ENCODE assay signal across 8 mouse cellular contexts in genomic region chr11:117912684-117913352, GRCm38 (mm10). TPM values are rescaled to one million over a fixed set of nuclear protein-coding genes. Genes with fewer than 3 reads are reported as not detected.
DNase-seq lines count a peak whose midpoint lies in the region; ATAC-seq and TF ChIP-seq lines count a peak whose summit lies in the region.

No protein-coding gene starts in this region.

- 32% methylated on average over 13 of the region's 13 CpGs for WGBS in heart, embryonic 12.5 days
- WGBS in kidney, postnatal 0 days, result 32% methylated on average over 13 of the region's 13 CpGs
- WGBS in liver, embryonic 11.5 days, result 29% methylated on average over 13 of the region's 13 CpGs
- WGBS in neural tube, embryonic 11.5 days, result 34% methylated on average over 13 of the region's 13 CpGs

- peak overlapping the region; percentile 45 for H3K4me2 ChIP-seq in heart, embryonic 12.5 days
- peak overlapping the region; percentile 1; the same call in 1 of the 2 replicates for H3K4me2 ChIP-seq in kidney, postnatal 0 days (ENCODE audit: low read length)
- peak overlapping the region; percentile 11; the same call in 1 of the 2 replicates for H3K4me2 ChIP-seq in liver, embryonic 11.5 days
- H3K4me2 ChIP-seq in neural tube, embryonic 11.5 days (ENCODE audit: low read depth), result no peak overlapping the region

- DNase-seq in adrenal gland, postnatal 36 days, result peak; percentile 91 to 94
- peak; percentile 94 for DNase-seq in kidney, postnatal 0 days (ENCODE audit: low spot score)
- DNase-seq in liver, embryonic 11.5 days (ENCODE audit: low spot score), result peak; percentile 84
- DNase-seq in neural tube, embryonic 11.5 days (ENCODE audit: low spot score), result peak; percentile 76

- no peak overlapping the region for H3K4me3 ChIP-seq in embryonic fibroblast, embryonic 13.5 days (ENCODE audit: insufficient read depth, low read length)
- peak overlapping the region; percentile 15; the same call in 1 of the 2 replicates for H3K4me3 ChIP-seq in heart, embryonic 12.5 days
- H3K4me3 ChIP-seq in kidney, postnatal 0 days (replicated peaks; ENCODE audit: low read depth, low read length), result no peak overlapping the region
- no peak overlapping the region; the same call in 1 of the 2 replicates for H3K4me3 ChIP-seq in liver, embryonic 11.5 days (ENCODE audit: low read depth, low read length)
- H3K4me3 ChIP-seq in neural tube, embryonic 11.5 days (ENCODE audit: low read depth, low read length), result no peak overlapping the region
- H3K4me3 ChIP-seq in testis, adult 2 months (ENCODE audit: control insufficient read depth, low read depth, low read length), result no peak overlapping the region

- no peak for TF ChIP-seq POLR2A in embryonic fibroblast, embryonic 13.5 days (IDR thresholded peaks at IDR 0.05; ENCODE audit: low read depth, low read length)
- no peak for TF ChIP-seq POLR2A in testis, adult 2 months (IDR thresholded peaks at IDR 0.05; ENCODE audit: control insufficient read depth, low read depth, low read length)

- no peak overlapping the region for H3K27ac ChIP-seq in embryonic fibroblast, embryonic 13.5 days (ENCODE audit: insufficient read depth, low read length)
- no peak overlapping the region for H3K27ac ChIP-seq in heart, embryonic 12.5 days (ENCODE audit: poor library complexity, severe bottlenecking)
- no peak overlapping the region for H3K27ac ChIP-seq in kidney, postnatal 0 days
- H3K27ac ChIP-seq in liver, embryonic 11.5 days (ENCODE audit: low read depth, low read length), result no peak overlapping the region
- no peak overlapping the region for H3K27ac ChIP-seq in neural tube, embryonic 11.5 days (ENCODE audit: low read depth, low read length)
- no peak overlapping the region for H3K27ac ChIP-seq in testis, adult 2 months (ENCODE audit: control insufficient read depth, insufficient read depth, low read depth, low read length)

- peak; percentile 95 for TF ChIP-seq CTCF in embryonic fibroblast, embryonic 13.5 days (IDR thresholded peaks at IDR 0.05; ENCODE audit: borderline replicate concordance, insufficient read depth, low read length)
- TF ChIP-seq CTCF in kidney, postnatal 0 days (IDR thresholded peaks at IDR 0.05; ENCODE audit: low read depth), result peak; percentile 96
- TF ChIP-seq CTCF in testis, adult 2 months (IDR thresholded peaks at IDR 0.05; ENCODE audit: control insufficient read depth, insufficient read depth, insufficient replicate concordance, low read depth, low read length), result peak; percentile 83; the same call in 1 of the 2 replicates

- H3K9me3 ChIP-seq in heart, embryonic 12.5 days (replicated peaks), result peaks cover 10% of the 10 kb centered on the region
- no peaks in the 10 kb centered on the region; the same call in 1 of the 2 replicates for H3K9me3 ChIP-seq in kidney, postnatal 0 days (replicated peaks; ENCODE audit: low read length)
- peaks cover 7% of the 10 kb centered on the region; the same call in 1 of the 2 replicates for H3K9me3 ChIP-seq in liver, embryonic 11.5 days (ENCODE audit: control insufficient read depth, low read length)
- peaks cover 4% of the 10 kb centered on the region; the same call in 1 of the 2 replicates for H3K9me3 ChIP-seq in neural tube, embryonic 11.5 days (ENCODE audit: control insufficient read depth, low read length)

- H3K27me3 ChIP-seq in heart, embryonic 12.5 days (replicated peaks), result peaks cover 2% of the 10 kb centered on the region
- no peaks in the 10 kb centered on the region for H3K27me3 ChIP-seq in kidney, postnatal 0 days (ENCODE audit: insufficient read depth, low read length)
- no peaks in the 10 kb centered on the region for H3K27me3 ChIP-seq in liver, embryonic 11.5 days (replicated peaks; ENCODE audit: control insufficient read depth, insufficient read depth, low read length)
- H3K27me3 ChIP-seq in neural tube, embryonic 11.5 days (ENCODE audit: control insufficient read depth, insufficient read depth, low read length), result no peaks in the 10 kb centered on the region
- no peaks in the 10 kb centered on the region for H3K27me3 ChIP-seq in testis, adult 2 months (ENCODE audit: control insufficient read depth, insufficient read depth, low read length)

- no peaks in the 10 kb centered on the region for H3K4me1 ChIP-seq in embryonic fibroblast, embryonic 13.5 days (ENCODE audit: control insufficient read depth, insufficient read depth, low read length)
- H3K4me1 ChIP-seq in heart, embryonic 12.5 days (replicated peaks), result peaks cover 16% of the 10 kb centered on the region
- no peaks in the 10 kb centered on the region for H3K4me1 ChIP-seq in kidney, postnatal 0 days (replicated peaks; ENCODE audit: insufficient read depth, low read length)
- peaks cover 25% of the 10 kb centered on the region for H3K4me1 ChIP-seq in liver, embryonic 11.5 days (replicated peaks; ENCODE audit: control insufficient read depth, insufficient read depth, low read length)
- H3K4me1 ChIP-seq in neural tube, embryonic 11.5 days (ENCODE audit: control insufficient read depth, insufficient read depth, low read length), result peaks cover 3% of the 10 kb centered on the region; the same call in 1 of the 2 replicates
- peaks cover 4% of the 10 kb centered on the region for H3K4me1 ChIP-seq in testis, adult 2 months (ENCODE audit: control insufficient read depth, insufficient read depth, low read length)

- no peak overlapping the region for H3K9ac ChIP-seq in heart, embryonic 12.5 days
- no peak overlapping the region for H3K9ac ChIP-seq in kidney, postnatal 0 days (ENCODE audit: low read depth, low read length)
- no peak overlapping the region; the same call in 1 of the 2 replicates for H3K9ac ChIP-seq in liver, embryonic 11.5 days (ENCODE audit: low read depth, low read length)
- H3K9ac ChIP-seq in neural tube, embryonic 11.5 days (ENCODE audit: low read length), result no peak overlapping the region

- ATAC-seq in CD4-positive, CD25-positive, alpha-beta regulatory T cell, adult 4 months, result peak; percentile 71
- ATAC-seq in heart, embryonic 12.5 days (ENCODE audit: insufficient number of reproducible peaks, low FRiP score), result peak; percentile 79
- ATAC-seq in kidney, postnatal 0 days (replicated peaks; ENCODE audit: low FRiP score, low read depth), result peak; percentile 57
- ATAC-seq in liver, embryonic 11.5 days (replicated peaks; ENCODE audit: low FRiP score), result peak; percentile 71
- ATAC-seq in neural tube, embryonic 11.5 days (ENCODE audit: insufficient read depth, low FRiP score, low TSS enrichment), result peak; percentile 53; the same call in 1 of the 2 replicates

- no peaks in the 10 kb centered on the region for H3K36me3 ChIP-seq in heart, embryonic 12.5 days
- H3K36me3 ChIP-seq in kidney, postnatal 0 days (ENCODE audit: insufficient read depth, low read length), result no peaks in the 10 kb centered on the region
- no peaks in the 10 kb centered on the region for H3K36me3 ChIP-seq in liver, embryonic 11.5 days (ENCODE audit: control insufficient read depth, insufficient read depth, low read length)
- H3K36me3 ChIP-seq in neural tube, embryonic 11.5 days (ENCODE audit: control insufficient read depth, insufficient read depth, low read length), result no peaks in the 10 kb centered on the region; the same call in 1 of the 2 replicates
- H3K36me3 ChIP-seq in testis, adult 2 months (ENCODE audit: control insufficient read depth, insufficient read depth, low read length), result no peaks in the 10 kb centered on the region

RNA-seq across cellular contexts. Expression of gene Tha1, which starts 39.5 kb away (rescaled TPM):
- polyA plus RNA-seq in CD4-positive, CD25-positive, alpha-beta regulatory T cell, adult 4 months (2017; shearing (Covaris generic)), result 1 to 10 TPM; 8.5 to 10.0 TPM
- total RNA-seq in adrenal gland, postnatal 36 days (2021), result 10 to 100 TPM; 10.3 to 13.3 TPM
- 1.2 and 1.7 TPM in 2 replicates for polyA plus RNA-seq in embryonic fibroblast, embryonic 13.5 days (2011; ENCODE audit: insufficient read length, low read depth, missing spikeins)
- 3.7 and 4.9 TPM in 2 replicates for polyA plus RNA-seq in heart, embryonic 12.5 days (2016; fragmentation: Nextera tagmentation; extraction: Ambion mirVana)
- 6.4 and 7.1 TPM in 2 replicates for polyA plus RNA-seq in kidney, postnatal 0 days (2015; fragmentation: Nextera tagmentation; extraction: Ambion mirVana)
- polyA plus RNA-seq in liver, embryonic 11.5 days (2014; fragmentation: Nextera tagmentation; extraction: Ambion mirVana), result 1.5 and 1.7 TPM in 2 replicates
- 2.7 TPM in 2 replicates for polyA plus RNA-seq in neural tube, embryonic 11.5 days (2014; fragmentation: Nextera tagmentation; extraction: Ambion mirVana)
- 2.1 and 2.5 TPM in 2 replicates for polyA plus RNA-seq in testis, adult 2 months (2012; rRNA removed)

RNA-seq across cellular contexts. Expression of gene Tmem235, which starts 52.3 kb away (rescaled TPM):
- polyA plus RNA-seq in CD4-positive, CD25-positive, alpha-beta regulatory T cell, adult 4 months (2017; shearing (Covaris generic)), result not detected
- total RNA-seq in adrenal gland, postnatal 36 days (2021), result not detected
- not detected in 2 replicates for polyA plus RNA-seq in embryonic fibroblast, embryonic 13.5 days (2011; ENCODE audit: insufficient read length, low read depth, missing spikeins)
- polyA plus RNA-seq in heart, embryonic 12.5 days (2016; fragmentation: Nextera tagmentation; extraction: Ambion mirVana), result not detected in 2 replicates
- polyA plus RNA-seq in kidney, postnatal 0 days (2015; fragmentation: Nextera tagmentation; extraction: Ambion mirVana), result not detected in 2 replicates
- polyA plus RNA-seq in liver, embryonic 11.5 days (2014; fragmentation: Nextera tagmentation; extraction: Ambion mirVana), result not detected in 2 replicates
- polyA plus RNA-seq in neural tube, embryonic 11.5 days (2014; fragmentation: Nextera tagmentation; extraction: Ambion mirVana), result not detected in 2 replicates
- polyA plus RNA-seq in testis, adult 2 months (2012; rRNA removed), result 5.3 and 6.1 TPM in 2 replicates

RNA-seq across cellular contexts. Expression of gene Socs3, which starts 57.0 kb away (rescaled TPM):
- 10 to 100 TPM; 34.4 to 35.5 TPM for polyA plus RNA-seq in CD4-positive, CD25-positive, alpha-beta regulatory T cell, adult 4 months (2017; shearing (Covaris generic))
- total RNA-seq in adrenal gland, postnatal 36 days (2021), result 10 to 100 TPM in 1 of 2 experiments, 1 to 10 TPM in 1; 6.6 to 17.5 TPM
- 15.2 and 31.9 TPM in 2 replicates for polyA plus RNA-seq in embryonic fibroblast, embryonic 13.5 days (2011; ENCODE audit: insufficient read length, low read depth, missing spikeins)
- polyA plus RNA-seq in heart, embryonic 12.5 days (2016; fragmentation: Nextera tagmentation; extraction: Ambion mirVana), result 7.1 and 8.0 TPM in 2 replicates
- 11.7 and 14.4 TPM in 2 replicates for polyA plus RNA-seq in kidney, postnatal 0 days (2015; fragmentation: Nextera tagmentation; extraction: Ambion mirVana)
- 3.7 and 4.6 TPM in 2 replicates for polyA plus RNA-seq in liver, embryonic 11.5 days (2014; fragmentation: Nextera tagmentation; extraction: Ambion mirVana)
- 3.7 and 5.1 TPM in 2 replicates for polyA plus RNA-seq in neural tube, embryonic 11.5 days (2014; fragmentation: Nextera tagmentation; extraction: Ambion mirVana)
- polyA plus RNA-seq in testis, adult 2 months (2012; rRNA removed), result 0.51 and 0.61 TPM in 2 replicates
